Mouse (Mus musculus) thymus, postnatal 4 days (tissue): ENCODE results near the gene Slc1a7.

ENCODE experiments used
- DNase-seq: peaks from one replicate; pipeline ENCODE4 v3.0.0; 2021

The Slc1a7 gene

GRCm38 (mm10) chr4:108057247-108057646, 89.1 kb downstream of the Slc1a7 start:
- DNase-seq: no peak

- DNase-seq: no peak
Observed at GRCm38 (mm10) chr4:108058166-108058565, 90.0 kb downstream of the Slc1a7 start.

- DNase-seq: no peak
Observed at GRCm38 (mm10) chr4:108059601-108060379, 91.7 kb downstream of the Slc1a7 start.

- DNase-seq: no peak
Observed at GRCm38 (mm10) chr4:108060774-108061173, 92.6 kb downstream of the Slc1a7 start.

GRCm38 (mm10) chr4:108062524-108062923, 94.4 kb downstream of the Slc1a7 start:
- DNase-seq: no peak
